Mouse (Mus musculus): ENCODE measurements around the gene Galnt16. TPM values are rescaled to one million over a fixed set of nuclear protein-coding genes. Genes with fewer than 3 reads are reported as not detected.

Gene Galnt16
- polyA plus RNA-seq, 1 experiment from 2014 or later, result 14.1 TPM

GRCm38 (mm10) chr12:80574825-80575371 lies 56.8 kb downstream of the Galnt16 start:
- H3K27ac ChIP-seq (replicated peaks), result peak overlapping the region; percentile 24; the same call in 1 of the 2 replicates
- H3K4me1 ChIP-seq, result peaks cover 15% of the 10 kb centered on the region
- DNase-seq (ENCODE audit: low spot score), result no peak
- 24% methylated on average over 15 of the region's 15 CpGs for WGBS
- no peaks in the 10 kb centered on the region; the same call in 1 of the 2 replicates for H3K27me3 ChIP-seq (replicated peaks; ENCODE audit: low read depth, poor library complexity, severe bottlenecking)
- H3K9me3 ChIP-seq, result no peaks in the 10 kb centered on the region
- H3K36me3 ChIP-seq (replicated peaks), result no peaks in the 10 kb centered on the region
- H3K4me3 ChIP-seq, result no peak overlapping the region

- peaks cover 6% of the 10 kb centered on the region; the same call in 1 of the 2 replicates for H3K36me3 ChIP-seq (replicated peaks)
- H3K27me3 ChIP-seq (replicated peaks; ENCODE audit: low read depth, poor library complexity, severe bottlenecking), result no peaks in the 10 kb centered on the region; the same call in 1 of the 2 replicates
- H3K4me3 ChIP-seq, result no peak overlapping the region
- peak; percentile 36 for DNase-seq (ENCODE audit: low spot score)
- no peaks in the 10 kb centered on the region for H3K9me3 ChIP-seq
- no peak overlapping the region for H3K27ac ChIP-seq (replicated peaks)
- WGBS, result 80% methylated on average over 5 of the region's 5 CpGs
- peaks cover 18% of the 10 kb centered on the region for H3K4me1 ChIP-seq
These were observed 59.0 kb downstream of the Galnt16 start for GRCm38 (mm10) chr12:80577049-80577448.

GRCm38 (mm10) chr12:80581357-80581756 lies 63.3 kb downstream of the Galnt16 start:
- no peaks in the 10 kb centered on the region for H3K27me3 ChIP-seq (replicated peaks; ENCODE audit: low read depth, poor library complexity, severe bottlenecking)
- WGBS, result 75% methylated on average over 5 of the region's 5 CpGs
- 0 out of 2 replicates have a peak, but pooled peaks cover 4% of the 10 kb centered on the region for H3K4me1 ChIP-seq
- H3K36me3 ChIP-seq (replicated peaks), result peaks cover 13% of the 10 kb centered on the region; the same call in 1 of the 2 replicates
- no peak for DNase-seq (ENCODE audit: low spot score)
- no peak overlapping the region for H3K4me3 ChIP-seq
- no peak overlapping the region for H3K27ac ChIP-seq (replicated peaks)
- H3K9me3 ChIP-seq, result no peaks in the 10 kb centered on the region

GRCm38 (mm10) chr12:80584973-80585372 lies 66.9 kb downstream of the Galnt16 start:
- WGBS, result 30% methylated on average over 2 of the region's 2 CpGs
- no peak overlapping the region for H3K4me3 ChIP-seq

GRCm38 (mm10) chr12:80594141-80594540 lies 76.1 kb downstream of the Galnt16 start:
- no peak overlapping the region for H3K27ac ChIP-seq (replicated peaks)
- no peak overlapping the region for H3K4me3 ChIP-seq
- H3K27me3 ChIP-seq (replicated peaks; ENCODE audit: low read depth, poor library complexity, severe bottlenecking), result no peaks in the 10 kb centered on the region
- no peak for DNase-seq (ENCODE audit: low spot score)
- H3K9me3 ChIP-seq, result no peaks in the 10 kb centered on the region
- H3K36me3 ChIP-seq (replicated peaks), result peaks cover 29% of the 10 kb centered on the region; the same call in 1 of the 2 replicates
- WGBS, result 88% methylated on average over 4 of the region's 4 CpGs
- H3K4me1 ChIP-seq, result peaks cover 7% of the 10 kb centered on the region

More at GRCm38 (mm10) chr12:80584973-80585372, 66.9 kb downstream of the Galnt16 start:
- Histone ChIP-seq H3K9me3 (no peaks in the 10 kb centered on the region), H3K27me3 (replicated peaks; ENCODE audit: low read depth, poor library complexity, severe bottlenecking) (no peaks in the 10 kb centered on the region), H3K4me1 (0 out of 2 replicates have a peak, but pooled peaks cover 3% of the 10 kb centered on the region), H3K36me3 (replicated peaks) (peaks cover 15% of the 10 kb centered on the region; the same call in 1 of the 2 replicates), H3K27ac (replicated peaks) (no peak overlapping the region)
- peak; percentile 47 for DNase-seq (ENCODE audit: low spot score)

- H3K4me1 ChIP-seq, result peaks cover 7% of the 10 kb centered on the region
- no peak for DNase-seq (ENCODE audit: low spot score)
- H3K4me3 ChIP-seq, result no peak overlapping the region
- H3K27ac ChIP-seq (replicated peaks), result no peak overlapping the region
- H3K9me3 ChIP-seq, result no peaks in the 10 kb centered on the region
- peaks cover 29% of the 10 kb centered on the region; the same call in 1 of the 2 replicates for H3K36me3 ChIP-seq (replicated peaks)
- H3K27me3 ChIP-seq (replicated peaks; ENCODE audit: low read depth, poor library complexity, severe bottlenecking), result no peaks in the 10 kb centered on the region
- 90% methylated on average over 4 of the region's 4 CpGs for WGBS
These were observed 76.7 kb downstream of the Galnt16 start for GRCm38 (mm10) chr12:80594781-80595180.

GRCm38 (mm10) chr12:80595566-80595965 lies 77.5 kb downstream of the Galnt16 start:
- Histone ChIP-seq H3K9me3 (no peaks in the 10 kb centered on the region), H3K36me3 (replicated peaks) (peaks cover 21% of the 10 kb centered on the region; the same call in 1 of the 2 replicates), H3K4me3 (no peak overlapping the region), H3K27me3 (replicated peaks; ENCODE audit: low read depth, poor library complexity, severe bottlenecking) (no peaks in the 10 kb centered on the region), H3K4me1 (peaks cover 7% of the 10 kb centered on the region), H3K27ac (replicated peaks) (no peak overlapping the region)
- 90% methylated on average over 4 of the region's 4 CpGs for WGBS
- no peak for DNase-seq (ENCODE audit: low spot score)

- no peak for DNase-seq (ENCODE audit: low spot score)
- Histone ChIP-seq H3K4me3 (no peak overlapping the region), H3K27me3 (replicated peaks; ENCODE audit: low read depth, poor library complexity, severe bottlenecking) (no peaks in the 10 kb centered on the region), H3K9me3 (no peaks in the 10 kb centered on the region), H3K36me3 (replicated peaks) (peaks cover 20% of the 10 kb centered on the region; the same call in 1 of the 2 replicates), H3K27ac (replicated peaks) (no peak overlapping the region), H3K4me1 (peaks cover 7% of the 10 kb centered on the region)
- WGBS, result 86% methylated on average over 4 of the region's 4 CpGs
These were observed 77.9 kb downstream of the Galnt16 start for GRCm38 (mm10) chr12:80595968-80596367.

- no peak overlapping the region for H3K4me3 ChIP-seq
- DNase-seq (ENCODE audit: low spot score), result no peak
- WGBS, result 35% methylated on average over 7 of the region's 7 CpGs
- no peak overlapping the region for H3K27ac ChIP-seq (replicated peaks)
- H3K4me1 ChIP-seq, result peaks cover 7% of the 10 kb centered on the region
- H3K9me3 ChIP-seq, result no peaks in the 10 kb centered on the region
- H3K27me3 ChIP-seq (replicated peaks; ENCODE audit: low read depth, poor library complexity, severe bottlenecking), result no peaks in the 10 kb centered on the region
- peaks cover 17% of the 10 kb centered on the region; the same call in 1 of the 2 replicates for H3K36me3 ChIP-seq (replicated peaks)
These were observed 80.2 kb downstream of the Galnt16 start for GRCm38 (mm10) chr12:80598236-80598635.

- H3K9me3 ChIP-seq, result no peaks in the 10 kb centered on the region
- H3K4me3 ChIP-seq, result no peak overlapping the region
- peaks cover 17% of the 10 kb centered on the region; the same call in 1 of the 2 replicates for H3K36me3 ChIP-seq (replicated peaks)
- 50% methylated on average over 6 of the region's 6 CpGs for WGBS
- no peaks in the 10 kb centered on the region for H3K27me3 ChIP-seq (replicated peaks; ENCODE audit: low read depth, poor library complexity, severe bottlenecking)
- DNase-seq (ENCODE audit: low spot score), result no peak
- peaks cover 7% of the 10 kb centered on the region for H3K4me1 ChIP-seq
- H3K27ac ChIP-seq (replicated peaks), result peak overlapping the region; percentile 65; the same call in 1 of the 2 replicates
These were observed 80.7 kb downstream of the Galnt16 start for GRCm38 (mm10) chr12:80598756-80599155.

- H3K36me3 ChIP-seq (replicated peaks), result peaks cover 18% of the 10 kb centered on the region; the same call in 1 of the 2 replicates
- DNase-seq (ENCODE audit: low spot score), result no peak
- WGBS, result 88% methylated on average over 9 of the region's 9 CpGs
- no peaks in the 10 kb centered on the region for H3K27me3 ChIP-seq (replicated peaks; ENCODE audit: low read depth, poor library complexity, severe bottlenecking)
- H3K4me1 ChIP-seq, result peaks cover 7% of the 10 kb centered on the region
- H3K9me3 ChIP-seq, result no peaks in the 10 kb centered on the region
- H3K4me3 ChIP-seq, result no peak overlapping the region
- H3K27ac ChIP-seq (replicated peaks), result no peak overlapping the region
These were observed 83.7 kb downstream of the Galnt16 start for GRCm38 (mm10) chr12:80601597-80602269.

GRCm38 (mm10) chr12:80602432-80602831 lies 84.4 kb downstream of the Galnt16 start:
- Histone ChIP-seq H3K9me3 (no peaks in the 10 kb centered on the region), H3K27me3 (replicated peaks; ENCODE audit: low read depth, poor library complexity, severe bottlenecking) (no peaks in the 10 kb centered on the region), H3K27ac (replicated peaks) (no peak overlapping the region), H3K4me3 (no peak overlapping the region), H3K36me3 (replicated peaks) (peaks cover 18% of the 10 kb centered on the region; the same call in 1 of the 2 replicates), H3K4me1 (peaks cover 7% of the 10 kb centered on the region)
- WGBS, result 96% methylated on average over 5 of the region's 5 CpGs
- no peak for DNase-seq (ENCODE audit: low spot score)
